8 mouse cellular contexts compared by ENCODE assay signal in the genomic region with DNA sequence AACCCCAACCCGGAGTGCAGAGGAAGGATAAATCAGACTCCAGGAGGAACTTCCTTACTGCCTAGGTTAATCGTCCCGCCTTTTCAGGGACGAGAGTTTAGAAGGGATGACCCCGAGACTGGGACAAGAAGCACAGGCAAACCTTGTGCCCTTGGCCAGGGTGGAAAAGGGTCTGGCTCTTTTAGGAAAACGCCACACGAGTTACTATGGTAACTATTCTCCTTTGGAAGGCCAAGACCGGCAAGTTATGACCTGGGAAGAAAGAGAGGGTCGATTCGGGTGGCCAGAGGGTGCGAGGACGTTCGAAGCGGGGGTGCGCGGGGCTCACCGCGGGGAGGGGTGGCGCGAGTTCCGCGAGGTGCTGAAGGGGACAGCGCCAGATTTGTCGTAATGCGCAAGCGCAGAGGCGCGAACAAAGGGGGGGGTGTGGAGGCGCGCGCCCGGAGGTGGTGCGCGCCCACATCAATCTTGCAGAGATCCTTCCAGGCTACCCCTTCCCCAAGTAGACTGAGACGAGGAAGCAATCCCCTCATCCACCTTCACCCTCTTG. TPM values are rescaled to one million over a fixed set of nuclear protein-coding genes. Genes with fewer than 3 reads are reported as not detected.
DNase-seq lines count a peak whose midpoint lies in the region; ATAC-seq lines count a peak whose summit lies in the region.

A gene (minus strand): TSS at position 401 of the 550 bp plus-strand sequence.

- no peak for ATAC-seq in embryonic facial prominence, embryonic 15.5 days (ENCODE audit: insufficient number of reproducible peaks, low FRiP score, low TSS enrichment, low read depth)
- ATAC-seq in hindbrain, embryonic 16.5 days, result peak; percentile 1; the same call in 1 of the 2 replicates
- no peak for ATAC-seq in midbrain, embryonic 12.5 days (ENCODE audit: low FRiP score, low read depth)

- DNase-seq in gastrocnemius, postnatal 10 days, result peak; percentile 58
- DNase-seq in gastrocnemius, adult 18-20 months (ENCODE audit: low spot score), result no peak
- peak; percentile 83 for DNase-seq in adrenal gland, postnatal 10 days
- peak; percentile 69 for DNase-seq in limb, embryonic 10.5 days (ENCODE audit: low spot score)
- DNase-seq in thymus, postnatal 25 days, result peak; percentile 40

- peaks cover 58% of the 10 kb centered on the region for H3K27me3 ChIP-seq in embryonic facial prominence, embryonic 15.5 days
- H3K27me3 ChIP-seq in hindbrain, embryonic 16.5 days (replicated peaks; ENCODE audit: control insufficient read depth, insufficient read depth, low read length), result no peaks in the 10 kb centered on the region
- peaks cover 73% of the 10 kb centered on the region for H3K27me3 ChIP-seq in limb, embryonic 10.5 days (ENCODE audit: low read depth, poor library complexity, severe bottlenecking)
- peaks cover 62% of the 10 kb centered on the region for H3K27me3 ChIP-seq in midbrain, embryonic 12.5 days

- no peaks in the 10 kb centered on the region for H3K9me3 ChIP-seq in embryonic facial prominence, embryonic 15.5 days (replicated peaks)
- H3K9me3 ChIP-seq in hindbrain, embryonic 16.5 days (ENCODE audit: control insufficient read depth, low read length), result no peaks in the 10 kb centered on the region
- H3K9me3 ChIP-seq in limb, embryonic 10.5 days (replicated peaks), result no peaks in the 10 kb centered on the region
- H3K9me3 ChIP-seq in midbrain, embryonic 12.5 days, result no peaks in the 10 kb centered on the region

- H3K4me2 ChIP-seq in embryonic facial prominence, embryonic 15.5 days (replicated peaks), result peak within 1 kb of the TSS; percentile 100
- peak within 1 kb of the TSS; percentile 92 for H3K4me2 ChIP-seq in hindbrain, embryonic 16.5 days (ENCODE audit: low read length)
- H3K4me2 ChIP-seq in midbrain, embryonic 12.5 days (replicated peaks), result peak within 1 kb of the TSS; percentile 98

- H3K4me1 ChIP-seq in embryonic facial prominence, embryonic 15.5 days, result peaks cover 45% of the 10 kb centered on the region
- H3K4me1 ChIP-seq in hindbrain, embryonic 16.5 days (ENCODE audit: control insufficient read depth, insufficient read depth, low read depth, low read length), result peaks cover 55% of the 10 kb centered on the region
- peaks cover 41% of the 10 kb centered on the region for H3K4me1 ChIP-seq in limb, embryonic 10.5 days
- H3K4me1 ChIP-seq in midbrain, embryonic 12.5 days, result peaks cover 58% of the 10 kb centered on the region

- peak within 1 kb of the TSS; percentile 47 for H3K9ac ChIP-seq in embryonic facial prominence, embryonic 15.5 days
- peak within 1 kb of the TSS; percentile 76 for H3K9ac ChIP-seq in hindbrain, embryonic 16.5 days (ENCODE audit: low read depth, low read length)
- peak within 1 kb of the TSS; percentile 76 for H3K9ac ChIP-seq in midbrain, embryonic 12.5 days (replicated peaks)

- H3K27ac ChIP-seq in embryonic facial prominence, embryonic 15.5 days (replicated peaks), result peak within 1 kb of the TSS; percentile 92
- H3K27ac ChIP-seq in hindbrain, embryonic 16.5 days (ENCODE audit: low read depth, low read length), result peak within 1 kb of the TSS; percentile 95
- peak within 1 kb of the TSS; percentile 83 for H3K27ac ChIP-seq in limb, embryonic 10.5 days
- H3K27ac ChIP-seq in midbrain, embryonic 12.5 days (replicated peaks), result peak within 1 kb of the TSS; percentile 96

- under 1% methylated on average over 35 of the region's 35 CpGs for WGBS in embryonic facial prominence, embryonic 15.5 days
- under 1% methylated on average over 35 of the region's 35 CpGs for WGBS in hindbrain, embryonic 16.5 days
- under 1% methylated on average over 35 of the region's 35 CpGs for WGBS in limb, embryonic 10.5 days
- 2% methylated on average over 35 of the region's 35 CpGs for WGBS in midbrain, embryonic 12.5 days

- peak within 1 kb of the TSS; percentile 78 for H3K4me3 ChIP-seq in embryonic facial prominence, embryonic 15.5 days (replicated peaks)
- H3K4me3 ChIP-seq in hindbrain, embryonic 16.5 days (ENCODE audit: low read length), result peak within 1 kb of the TSS; percentile 59
- H3K4me3 ChIP-seq in limb, embryonic 10.5 days, result peak within 1 kb of the TSS; percentile 69
- peak within 1 kb of the TSS; percentile 75 for H3K4me3 ChIP-seq in midbrain, embryonic 12.5 days

- H3K36me3 ChIP-seq in embryonic facial prominence, embryonic 15.5 days, result peaks cover 13% of the 10 kb centered on the region
- peaks cover 18% of the 10 kb centered on the region for H3K36me3 ChIP-seq in hindbrain, embryonic 16.5 days (ENCODE audit: control insufficient read depth, insufficient read depth, low read length)
- peaks cover 17% of the 10 kb centered on the region for H3K36me3 ChIP-seq in limb, embryonic 10.5 days
- peaks cover 17% of the 10 kb centered on the region for H3K36me3 ChIP-seq in midbrain, embryonic 12.5 days

RNA-seq across cellular contexts. Expression of the gene that starts here (rescaled TPM):
- 1 to 10 TPM; 2.2 to 2.6 TPM for total RNA-seq in gastrocnemius, postnatal 10 days (2021)
- total RNA-seq in gastrocnemius, adult 18-20 months (2021), result under 1 TPM; 0.09 to 0.11 TPM
- 10 to 100 TPM in 1 of 2 experiments, 1 to 10 TPM in 1; 8.2 to 11.9 TPM for total RNA-seq in adrenal gland, postnatal 10 days (2021)
- 9.8 and 11.0 TPM in 2 replicates for polyA plus RNA-seq in embryonic facial prominence, embryonic 15.5 days (2015; fragmentation: Nextera tagmentation; extraction: Ambion mirVana)
- polyA plus RNA-seq in hindbrain, embryonic 16.5 days (2015; fragmentation: Nextera tagmentation; extraction: Ambion mirVana), result 99.1 and 112 TPM in 2 replicates
- 1.4 and 1.8 TPM in 2 replicates for polyA plus RNA-seq in limb, embryonic 10.5 days (2016; fragmentation: Nextera tagmentation; extraction: Ambion mirVana)
- polyA plus RNA-seq in midbrain, embryonic 12.5 days (2016; fragmentation: Nextera tagmentation; extraction: Ambion mirVana), result 31.4 and 31.9 TPM in 2 replicates
